Mouse (Mus musculus) frontal cortex, postnatal 10 days (tissue): ENCODE data around the gene Uprt.

ENCODE experiments used
- DNase-seq, 2 experiments: peaks; one replicate each; pipeline ENCODE4 v3.0.0; 2022; ENCODE audit warnings: low spot score in 2 of 2, mixed read lengths in 1 of 2

Uprt gene

DNA sequence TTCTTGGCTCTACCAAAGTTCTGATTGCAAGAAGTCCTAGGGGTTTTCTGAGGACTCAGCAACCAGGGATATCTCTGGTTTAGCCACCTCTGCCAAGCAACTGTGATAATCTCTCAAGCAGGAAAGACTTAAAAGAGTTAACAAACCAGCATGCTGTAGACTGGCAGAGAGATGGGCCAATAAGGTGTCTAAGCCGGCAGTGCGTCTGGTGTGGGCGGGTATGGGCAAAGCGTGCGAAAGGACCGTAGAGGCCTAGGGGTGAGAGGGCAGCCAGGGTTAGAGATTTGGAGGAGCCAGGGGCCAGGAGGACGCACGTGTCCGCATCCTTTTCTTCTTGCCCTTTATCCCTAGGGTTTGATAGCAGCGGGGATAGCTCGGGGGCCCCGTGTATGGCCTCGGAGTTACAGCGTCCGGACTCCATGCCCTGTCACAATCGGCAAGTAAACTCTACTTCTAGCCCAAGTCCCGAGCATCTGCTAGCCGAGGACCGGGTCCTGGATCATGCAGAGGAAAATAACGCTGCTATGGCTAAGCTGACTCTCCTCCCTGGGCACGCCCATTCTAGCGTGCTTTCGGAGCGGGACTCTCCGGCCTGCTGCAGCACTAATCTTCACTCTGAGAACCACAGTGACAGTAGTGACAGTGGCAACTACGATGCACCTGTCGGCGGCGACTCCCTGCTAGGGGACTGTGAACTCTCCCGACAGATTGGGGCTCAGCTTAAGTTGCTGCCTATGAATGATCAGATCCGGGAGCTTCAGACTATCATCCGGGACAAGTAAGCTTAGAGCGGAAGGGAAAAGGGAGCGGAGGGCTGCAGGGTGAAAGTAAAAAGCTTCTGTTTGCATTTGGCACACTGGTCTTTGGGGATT lies at the start of gene Uprt:
Uprt (plus strand) TSS at position 247 of the 872 bp plus-strand sequence.
- peak; percentile 69 to 77 for DNase-seq

GRCm38 (mm10) chrX:104433456-104433855 lies 49.2 kb upstream of the Uprt start:
- DNase-seq: no peak

DNA sequence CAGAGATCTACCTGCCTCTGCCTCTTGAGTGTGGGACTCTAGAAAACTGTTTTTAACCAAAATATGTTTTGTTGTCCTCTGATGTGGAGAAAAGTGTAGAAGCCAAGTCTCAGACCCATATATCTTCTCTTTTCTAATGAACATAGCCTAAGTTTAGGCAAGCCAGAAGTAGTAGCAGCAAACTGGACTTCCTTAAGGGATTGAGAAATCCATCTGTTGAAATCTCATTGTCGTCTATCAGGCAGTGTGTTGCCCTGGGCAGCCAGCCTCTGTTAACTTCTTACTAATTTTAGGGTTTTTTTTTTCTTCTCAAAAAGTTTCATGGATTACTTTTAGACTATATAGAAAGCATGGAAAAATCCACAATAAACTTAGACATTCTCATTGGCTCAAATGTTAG lies 30.2 kb upstream of the Uprt start:
- DNase-seq: no peak

GRCm38 (mm10) chrX:104461755-104462154 lies 20.9 kb upstream of the Uprt start:
- no peak for DNase-seq

- no peak for DNase-seq
These were observed 18.2 kb upstream of the Uprt start for GRCm38 (mm10) chrX:104464376-104464775.

DNA sequence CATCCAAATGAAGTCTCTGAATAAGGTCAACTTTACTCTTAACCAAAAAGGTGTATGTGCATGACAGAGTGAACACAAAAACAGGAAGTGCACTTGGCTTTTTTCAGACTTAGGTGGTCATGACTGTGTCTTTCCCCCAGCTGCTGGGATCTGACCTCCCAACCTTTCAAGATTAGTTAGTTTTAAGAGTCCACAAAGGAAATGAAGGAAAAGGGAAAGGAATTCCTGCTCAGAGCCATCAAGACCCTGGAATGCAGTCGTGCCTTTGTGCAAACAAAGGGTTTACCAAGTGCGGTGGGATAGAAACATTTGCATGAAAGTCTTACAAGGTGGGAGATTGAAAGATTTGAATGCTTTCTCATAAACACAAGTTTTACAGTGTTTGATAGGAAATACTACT lies 4.6 kb upstream of the Uprt start:
- DNase-seq: no peak

- DNase-seq: no peak
These were observed 808 bp downstream of the Uprt start for GRCm38 (mm10) chrX:104483444-104483808.

DNA sequence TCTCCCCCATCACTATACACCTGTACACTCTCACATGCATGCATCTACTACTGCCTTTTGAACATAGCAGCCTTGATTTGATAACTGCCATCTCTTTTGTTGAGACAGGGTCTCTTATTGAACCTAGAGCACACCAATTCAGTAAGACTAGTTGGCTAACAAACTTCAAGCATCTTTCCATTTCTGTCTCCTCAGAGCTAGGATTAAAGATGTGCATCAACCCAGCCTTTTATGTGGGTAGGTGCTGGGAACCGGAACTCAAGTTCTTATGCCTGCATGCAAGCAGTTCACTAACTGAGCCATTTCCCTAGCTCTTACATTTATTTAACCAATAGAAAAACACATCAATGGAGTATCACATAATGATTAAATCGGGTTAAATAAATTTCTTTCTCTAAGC lies 3.0 kb downstream of the Uprt start:
- no peak for DNase-seq

GRCm38 (mm10) chrX:104488036-104488435 lies 5.4 kb downstream of the Uprt start:
- DNase-seq: no peak

DNA sequence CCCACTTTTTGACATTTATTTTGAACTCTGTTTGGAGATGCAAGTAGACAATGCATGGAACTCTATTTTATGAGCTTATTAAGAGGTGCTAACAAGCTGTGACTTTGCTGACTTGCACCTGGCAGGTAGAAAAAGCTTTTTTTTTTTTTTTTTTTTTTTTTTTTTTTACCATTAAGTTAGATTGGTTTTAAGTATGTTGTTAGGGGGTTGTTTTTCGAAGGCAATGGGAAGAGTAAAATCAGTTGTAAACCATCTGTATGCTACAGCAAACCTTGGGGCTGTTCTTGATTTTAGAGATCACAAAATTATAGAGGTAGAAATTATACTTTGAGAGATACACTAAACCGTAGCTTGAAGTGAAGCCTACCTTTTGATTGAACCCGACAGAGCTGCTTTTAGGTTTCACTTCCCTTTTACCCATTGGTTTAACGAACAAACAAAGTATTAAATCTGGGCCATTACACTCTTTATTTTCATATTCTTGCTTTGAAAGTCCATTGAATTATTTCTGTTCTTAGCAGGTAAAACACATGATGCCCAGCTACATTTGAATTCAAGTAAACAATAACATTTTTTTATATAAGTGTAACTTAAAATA lies 6.4 kb downstream of the Uprt start:
- no peak for DNase-seq

- DNase-seq: no peak
These were observed 7.2 kb downstream of the Uprt start for GRCm38 (mm10) chrX:104489626-104490355.

DNA sequence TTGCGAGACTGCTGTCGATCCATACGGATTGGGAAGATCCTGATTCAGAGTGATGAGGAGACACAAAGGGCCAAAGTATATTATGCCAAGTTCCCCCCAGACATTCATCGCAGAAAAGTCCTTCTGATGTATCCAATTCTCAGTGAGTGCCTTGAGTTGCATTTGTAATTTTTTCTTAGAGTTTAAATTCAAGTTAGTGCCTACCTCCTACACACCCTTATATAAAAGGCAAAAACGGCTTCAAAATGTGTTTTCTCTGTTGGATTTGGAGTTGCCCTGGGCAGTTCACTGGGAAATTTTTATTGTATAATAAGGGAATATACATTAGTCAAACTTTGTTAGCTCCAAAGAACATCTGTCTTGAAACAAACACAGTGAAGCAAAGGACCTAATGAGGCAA lies 19.1 kb downstream of the Uprt start:
- DNase-seq: no peak

GRCm38 (mm10) chrX:104542635-104543034 lies 60.0 kb downstream of the Uprt start:
- no peak for DNase-seq

DNA sequence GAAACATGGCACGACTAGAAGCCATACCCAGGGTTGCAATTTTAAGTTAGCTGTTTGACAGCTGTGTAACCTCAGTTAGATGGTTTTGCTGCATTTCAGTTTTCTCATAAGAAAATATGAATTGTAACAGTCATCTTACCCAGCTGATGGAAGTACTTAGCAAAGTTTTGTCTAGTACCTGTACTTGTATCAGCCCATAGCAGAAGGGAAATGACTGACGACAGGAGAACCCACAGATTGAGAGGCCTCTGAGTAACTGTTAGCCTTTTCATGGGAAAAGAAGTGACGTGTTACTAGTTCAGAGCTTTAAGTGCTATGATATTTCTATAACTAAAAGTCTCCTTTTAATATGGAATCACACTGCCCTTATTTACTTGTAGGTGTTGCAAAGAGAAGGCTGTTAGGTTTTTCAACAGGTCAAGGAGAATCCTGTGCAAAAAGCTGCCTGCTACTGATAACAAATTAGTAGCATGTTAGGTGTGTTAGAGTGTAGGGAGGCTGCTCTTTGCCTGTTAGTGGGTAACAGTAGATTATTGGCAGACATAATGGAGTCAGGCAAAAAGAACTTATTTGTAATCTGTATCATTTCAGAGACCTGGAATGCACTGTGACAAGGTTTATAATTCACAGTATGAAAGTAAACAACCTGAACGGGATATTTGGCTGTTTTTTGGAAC lies 61.4 kb downstream of the Uprt start:
- no peak for DNase-seq

- no peak for DNase-seq
These were observed 62.7 kb downstream of the Uprt start for GRCm38 (mm10) chrX:104545283-104545682.
